Mouse (Mus musculus) WW6 (cell line): Measurements from ENCODE around the gene Apc2.

Experiments used
- DNase-seq: peaks from one replicate; pipeline ENCODE4 v3.0.0-alpha.2; 2013; ENCODE audit warnings: low read depth, low spot score

The Apc2 gene

GRCm38 (mm10) chr10:80294311-80294710 lies 1.5 kb upstream of the Apc2 start:
- DNase-seq: no peak

GRCm38 (mm10) chr10:80294788-80295303 lies 931 bp upstream of the Apc2 start:
- DNase-seq: no peak

- DNase-seq: no peak
Measured at GRCm38 (mm10) chr10:80296824-80297223, 1.0 kb downstream of the Apc2 start.

DNA sequence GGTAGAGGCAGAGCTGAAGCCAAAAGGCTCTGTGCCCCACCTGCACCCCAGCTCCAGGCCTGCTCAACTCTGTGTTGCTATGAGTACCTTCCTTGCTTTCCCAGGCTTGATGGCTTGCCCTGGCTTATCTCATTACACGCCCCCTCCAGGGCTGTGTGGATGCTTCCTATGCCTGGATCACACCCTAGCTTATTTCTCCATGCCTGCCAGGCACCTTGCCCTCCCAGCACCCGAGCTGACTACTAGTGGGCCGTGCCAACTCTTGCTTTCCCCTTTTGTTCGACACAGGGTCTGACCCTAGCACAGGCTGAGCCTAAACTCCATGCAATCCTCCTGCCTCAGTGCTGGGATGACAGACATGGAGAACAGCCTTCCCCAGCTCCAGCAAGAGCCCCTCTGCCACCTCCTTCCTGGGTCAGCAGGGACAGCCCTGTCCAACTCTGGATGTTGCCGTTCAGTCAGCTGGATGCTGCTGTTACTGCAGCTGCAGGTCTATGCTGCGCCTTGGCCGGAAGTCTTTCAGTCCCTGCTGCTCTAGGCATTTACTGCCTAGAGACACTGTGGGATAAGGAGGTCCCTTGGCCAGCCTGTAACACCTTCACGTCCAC lies 1.9 kb downstream of the Apc2 start:
- no peak for DNase-seq

- DNase-seq: no peak
Measured at GRCm38 (mm10) chr10:80298571-80299281, 2.9 kb downstream of the Apc2 start.

GRCm38 (mm10) chr10:80299301-80299700 lies 3.5 kb downstream of the Apc2 start:
- no peak for DNase-seq

GRCm38 (mm10) chr10:80299824-80300223 lies 4.0 kb downstream of the Apc2 start:
- no peak for DNase-seq

DNA sequence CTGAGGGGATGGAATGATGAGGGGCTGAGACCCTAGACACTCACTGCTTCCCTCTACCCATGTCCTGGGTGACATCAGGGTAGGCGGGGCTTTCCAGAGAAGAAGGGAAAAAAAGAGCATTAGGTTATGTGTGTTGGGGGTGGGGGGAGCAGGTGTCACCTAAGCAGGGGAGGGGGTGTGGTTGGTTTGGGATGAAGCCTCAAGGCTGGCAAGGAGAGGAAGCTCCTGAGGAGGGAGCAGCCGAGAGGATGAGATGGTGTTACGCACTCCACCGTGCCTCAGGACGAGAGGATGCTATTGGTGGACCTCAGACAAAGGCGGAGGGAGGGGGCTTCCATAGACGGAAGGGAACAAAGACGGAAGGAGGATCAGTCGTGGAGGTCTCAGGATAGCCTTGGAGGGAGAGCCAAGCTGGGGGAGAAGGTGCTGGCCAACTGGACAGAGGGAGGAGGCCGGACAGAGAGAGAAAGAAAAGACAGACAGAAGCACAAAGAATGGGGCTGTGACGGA lies 5.0 kb downstream of the Apc2 start:
- DNase-seq: no peak

DNA sequence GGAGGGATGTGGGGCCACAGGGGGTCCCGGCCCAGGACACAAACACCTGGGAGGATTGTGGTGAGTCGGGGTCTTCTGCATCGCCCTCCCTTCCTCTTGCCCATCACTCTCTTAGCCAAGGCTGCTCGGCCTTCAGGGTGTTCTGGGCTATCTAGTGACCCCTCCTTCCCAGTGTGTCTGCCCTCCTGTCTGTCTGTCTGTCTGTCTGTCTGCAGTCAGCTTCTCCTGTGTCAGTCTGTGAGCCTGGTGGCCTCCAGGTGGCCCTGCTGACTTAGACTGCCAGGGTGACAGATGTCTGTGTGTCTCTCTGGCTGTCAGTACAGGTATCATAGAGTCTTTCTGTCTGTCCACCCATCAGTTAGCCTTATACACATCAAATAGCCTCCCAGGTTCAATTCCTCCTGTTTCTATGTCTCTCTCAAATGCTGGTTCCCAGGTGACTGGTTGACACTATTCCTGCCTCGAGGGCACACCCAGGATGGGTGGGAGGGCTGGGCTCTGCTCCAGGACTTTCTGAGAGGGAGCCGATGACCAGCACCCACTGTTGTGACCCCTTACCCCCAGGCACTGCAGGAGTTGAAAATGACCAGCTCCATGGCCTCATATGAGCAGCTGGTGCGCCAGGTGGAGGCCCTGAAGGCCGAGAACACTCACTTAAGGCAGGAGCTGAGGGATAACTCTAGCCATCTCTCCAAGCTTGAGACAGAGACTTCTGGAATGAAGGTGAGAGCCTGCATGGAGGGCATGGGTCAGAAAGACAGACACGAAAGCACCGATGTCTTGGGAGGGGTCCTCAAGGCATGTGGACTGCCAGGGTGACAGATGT lies 5.7 kb downstream of the Apc2 start:
- no peak for DNase-seq

GRCm38 (mm10) chr10:80302082-80302355 lies 6.2 kb downstream of the Apc2 start:
- DNase-seq: no peak

DNA sequence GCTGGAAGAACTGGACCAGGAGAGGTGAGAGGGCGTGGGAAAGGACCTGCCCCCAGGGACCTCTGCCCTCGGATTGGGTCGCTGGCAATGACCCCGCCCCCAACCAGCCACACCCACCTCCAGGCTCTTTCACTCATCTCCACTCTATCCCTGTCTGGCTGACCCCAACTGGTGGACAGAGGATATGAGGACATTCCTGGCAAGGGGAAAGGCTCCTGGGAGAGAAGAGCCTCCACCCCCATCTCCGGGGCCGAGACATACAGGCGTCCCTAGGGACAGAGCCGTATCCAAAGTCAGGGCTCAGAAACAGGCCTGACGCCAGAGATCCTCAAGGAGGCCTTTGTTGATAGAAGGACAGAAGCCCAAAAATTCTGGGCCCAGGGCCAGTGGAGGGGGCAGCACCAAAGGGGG lies 6.7 kb downstream of the Apc2 start:
- no peak for DNase-seq

GRCm38 (mm10) chr10:80304458-80304857 lies 8.7 kb downstream of the Apc2 start:
- no peak for DNase-seq

- DNase-seq: peak; percentile 72
Measured at GRCm38 (mm10) chr10:80304862-80305261, 9.1 kb downstream of the Apc2 start.

DNA sequence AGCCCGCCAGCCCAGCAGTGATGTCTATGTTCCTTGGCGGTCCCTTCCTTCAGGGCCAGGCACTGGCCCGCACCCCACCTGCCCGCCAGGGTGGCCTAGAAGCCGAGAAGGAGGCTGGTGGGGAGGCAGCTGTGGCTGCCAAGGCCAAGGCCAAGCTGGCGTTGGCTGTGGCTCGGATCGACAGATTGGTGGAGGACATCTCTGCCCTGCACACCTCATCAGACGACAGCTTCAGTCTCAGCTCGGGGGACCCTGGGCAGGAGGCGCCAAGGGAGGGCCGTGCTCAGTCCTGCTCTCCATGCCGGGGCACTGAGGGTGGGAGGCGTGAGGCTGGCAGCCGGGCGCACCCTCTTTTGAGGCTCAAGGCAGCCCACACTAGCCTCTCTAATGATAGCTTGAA lies 15.8 kb downstream of the Apc2 start:
- DNase-seq: no peak

GRCm38 (mm10) chr10:80312586-80313504 lies 17.1 kb downstream of the Apc2 start:
- DNase-seq: no peak

DNA sequence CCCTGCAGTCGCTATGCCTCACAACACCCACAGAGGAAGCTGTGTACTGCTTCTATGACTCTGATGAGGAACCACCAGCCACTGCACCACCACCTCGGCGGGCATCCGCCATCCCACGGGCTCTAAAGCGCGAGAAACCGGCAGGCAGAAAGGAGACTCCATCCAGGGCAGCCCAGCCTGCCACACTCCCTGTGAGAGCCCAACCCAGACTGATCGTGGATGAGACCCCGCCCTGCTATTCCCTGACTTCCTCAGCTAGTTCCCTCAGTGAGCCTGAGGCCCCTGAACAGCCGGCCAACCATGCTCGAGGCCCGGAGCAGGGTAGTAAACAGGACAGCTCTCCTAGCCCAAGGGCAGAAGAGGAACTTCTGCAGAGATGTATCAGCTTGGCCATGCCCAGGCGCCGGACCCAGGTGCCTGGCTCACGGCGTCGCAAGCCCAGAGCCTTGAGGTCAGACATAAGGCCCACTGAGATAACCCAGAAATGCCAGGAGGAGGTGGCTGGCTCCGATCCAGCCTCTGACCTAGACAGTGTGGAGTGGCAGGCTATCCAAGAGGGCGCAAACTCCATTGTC lies 17.9 kb downstream of the Apc2 start:
- DNase-seq: no peak

DNA sequence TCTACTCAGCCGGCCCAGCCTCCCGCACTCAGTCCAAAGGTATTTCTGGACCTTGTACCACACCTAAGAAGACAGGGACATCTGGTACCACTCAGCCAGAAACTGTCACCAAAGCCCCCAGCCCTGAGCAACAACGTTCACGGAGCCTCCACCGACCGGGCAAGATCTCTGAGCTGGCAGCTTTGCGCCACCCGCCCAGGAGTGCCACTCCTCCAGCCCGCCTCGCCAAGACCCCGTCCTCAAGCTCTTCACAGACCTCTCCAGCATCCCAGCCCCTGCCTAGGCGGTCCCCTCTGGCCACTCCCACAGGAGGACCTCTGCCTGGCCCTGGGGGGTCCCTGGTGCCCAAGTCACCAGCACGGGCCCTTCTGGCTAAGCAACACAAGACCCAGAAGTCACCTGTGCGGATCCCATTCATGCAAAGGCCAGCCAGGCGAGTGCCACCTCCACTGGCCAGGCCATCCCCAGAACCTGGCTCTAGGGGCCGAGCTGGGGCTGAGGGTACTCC lies 18.8 kb downstream of the Apc2 start:
- no peak for DNase-seq

GRCm38 (mm10) chr10:80315315-80315714 lies 19.5 kb downstream of the Apc2 start:
- no peak for DNase-seq

DNA sequence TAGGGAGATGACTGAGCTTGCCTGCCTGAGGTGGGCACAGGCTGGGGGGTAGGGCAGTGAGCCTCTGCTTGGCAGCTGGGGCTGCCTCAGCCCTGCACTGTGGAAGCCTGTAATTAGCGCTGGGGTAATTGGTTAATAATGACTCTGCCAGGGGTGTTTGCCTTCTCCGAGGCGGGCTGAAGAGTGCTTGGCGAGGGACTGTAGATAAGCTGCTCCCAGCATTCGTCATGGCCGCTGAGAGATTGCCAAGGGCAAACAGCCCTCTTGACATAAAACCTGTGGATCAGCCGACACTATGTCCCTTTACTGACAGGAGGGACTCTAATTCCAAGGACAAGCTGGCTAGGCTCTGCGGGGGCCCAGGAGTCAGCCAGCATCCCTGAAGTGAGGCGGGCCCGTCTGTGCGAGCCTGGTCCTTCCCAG lies 20.6 kb downstream of the Apc2 start:
- DNase-seq: no peak

GRCm38 (mm10) chr10:80317011-80317410 lies 21.2 kb downstream of the Apc2 start:
- DNase-seq: no peak

GRCm38 (mm10) chr10:80320340-80320760 lies 24.6 kb downstream of the Apc2 start, which contains the start of gene 2310011J03Rik:
Gene 2310011J03Rik (minus strand): TSS chr10:80320537.
- no peak for DNase-seq
